Mouse (Mus musculus) CH12.LX (cell line): ENCODE measurements around the gene Rpl10a. TPM values are rescaled to one million over a fixed set of nuclear protein-coding genes. Genes with fewer than 3 reads are reported as not detected.

ENCODE experiments used
- DNase-seq: peaks from one replicate; pipeline ENCODE4 v3.0.0-alpha.2; 2013; ENCODE audit errors: extremely low read depth
- H3K27ac ChIP-seq: 2 replicates; pipeline ENCODE4 v1.5.1; 2012; ENCODE audit warnings: low read depth, mild to moderate bottlenecking, control low read depth, moderate library complexity; ENCODE audit not compliant: insufficient read depth
- H3K27me3 ChIP-seq: replicated peaks from 2 replicates; pipeline ENCODE3; 2012; ENCODE audit warnings: inconsistent platforms
- H3K36me3 ChIP-seq, 2 experiments: replicated peaks in 1 of 2; 2 replicates each; pipeline versions ENCODE3 to v1.6.1; 2012; ENCODE audit warnings: inconsistent platforms in 1 of 2, low read length in 1 of 2, mild to moderate bottlenecking in 1 of 2, mixed read lengths in 1 of 2, moderate library complexity in 1 of 2; ENCODE audit not compliant: control insufficient read depth in 1 of 2, insufficient read depth in 1 of 2
- H3K4me1 ChIP-seq, 2 experiments: 2 replicates each; pipeline ENCODE4 v1.6.1; 2012; ENCODE audit warnings: inconsistent platforms in 1 of 2, moderate library complexity in 1 of 2; ENCODE audit not compliant: insufficient read depth in 2 of 2, control insufficient read depth in 1 of 2
- H3K4me2 ChIP-seq: 2 replicates; pipeline ENCODE4 v1.6.1; 2012; ENCODE audit warnings: low read depth, mild to moderate bottlenecking, control low read depth; ENCODE audit not compliant: poor library complexity, insufficient read depth, severe bottlenecking
- H3K4me3 ChIP-seq, 3 experiments: fragments of 150-350 bp in 1 of 3; sonication (generic) in 1 of 3; replicated peaks in 1 of 3; 2 replicates each; pipeline versions ENCODE3 to v1.5.1; 2011 to 2012; ENCODE audit warnings: low read depth in 2 of 3, low read length in 2 of 3, mild to moderate bottlenecking in 2 of 3, moderate library complexity in 2 of 3, control low read depth in 1 of 3, improper control_type of control experiment in 1 of 3, inconsistent platforms in 1 of 3, mixed read lengths in 1 of 3; ENCODE audit not compliant: poor library complexity in 1 of 3
- H3K79me2 ChIP-seq: replicated peaks from 2 replicates; pipeline ENCODE4 v1.6.1; 2012; ENCODE audit warnings: mild to moderate bottlenecking, moderate library complexity; ENCODE audit not compliant: control insufficient read depth, poor library complexity, insufficient read depth, severe bottlenecking; ENCODE audit errors: extremely low read depth
- H3K9ac ChIP-seq: 2 replicates; pipeline ENCODE4 v1.6.1; 2012; ENCODE audit warnings: low read depth, mild to moderate bottlenecking, control low read depth, moderate library complexity; ENCODE audit not compliant: insufficient read depth
- H3K9me3 ChIP-seq: replicated peaks from 2 replicates; pipeline ENCODE3; 2012; ENCODE audit warnings: low read length, inconsistent platforms, mixed read lengths
- BHLHE40 ChIP-seq: IDR thresholded peaks from 2 replicates; pipeline ENCODE4 v1.6.1; 2011; ENCODE audit warnings: mild to moderate bottlenecking, low read depth, low read length, improper control_type of control experiment
- CHD1 ChIP-seq: IDR thresholded peaks from 2 replicates; pipeline ENCODE4 v1.6.1; 2012; ENCODE audit warnings: low read depth, low read length, improper control_type of control experiment, inconsistent platforms
- CHD2 ChIP-seq: IDR thresholded peaks from 2 replicates; pipeline ENCODE4 v1.6.1; 2011; ENCODE audit warnings: low read length, improper control_type of control experiment
- ELF1 ChIP-seq: IDR thresholded peaks from 2 replicates; pipeline ENCODE4 v1.6.1; 2014; ENCODE audit warnings: low read depth, mild to moderate bottlenecking, inconsistent platforms, low read length, improper control_type of control experiment
- EP300 ChIP-seq: IDR thresholded peaks from 2 replicates; pipeline ENCODE4 v1.6.1; 2011; ENCODE audit warnings: low read length, improper control_type of control experiment
- ETS1 ChIP-seq: conservative IDR thresholded peaks from 2 replicates; pipeline ENCODE4 v1.6.1; 2012; ENCODE audit warnings: low read depth, mild to moderate bottlenecking, inconsistent platforms, low read length, improper control_type of control experiment, moderate library complexity
- GABPA ChIP-seq: IDR thresholded peaks from 2 replicates; pipeline ENCODE4 v1.6.1; 2012; ENCODE audit warnings: low read depth, low read length, improper control_type of control experiment, inconsistent platforms; ENCODE audit not compliant: insufficient replicate concordance
- HCFC1 ChIP-seq: IDR thresholded peaks from 2 replicates; pipeline ENCODE4 v1.6.1; 2012; ENCODE audit warnings: low read depth, mild to moderate bottlenecking, inconsistent platforms, low read length, improper control_type of control experiment
- IRF4 ChIP-seq: IDR thresholded peaks from 2 replicates; pipeline ENCODE4 v1.6.1; 2014; ENCODE audit warnings: low read depth, mild to moderate bottlenecking, inconsistent platforms, low read length, improper control_type of control experiment
- JUN ChIP-seq: IDR thresholded peaks from 2 replicates; pipeline ENCODE4 v1.6.1; 2011; ENCODE audit warnings: low read depth, mild to moderate bottlenecking, low read length, improper control_type of control experiment, moderate library complexity; ENCODE audit not compliant: insufficient read depth
- MAFK ChIP-seq: IDR thresholded peaks from 2 replicates; pipeline ENCODE4 v1.6.1; 2011; ENCODE audit warnings: low read length, improper control_type of control experiment; ENCODE audit not compliant: insufficient replicate concordance
- MAX ChIP-seq: IDR thresholded peaks from 2 replicates; pipeline ENCODE4 v1.6.1; 2011; ENCODE audit warnings: low read length, improper control_type of control experiment
- MEF2A ChIP-seq: IDR thresholded peaks from 2 replicates; pipeline ENCODE4 v1.6.1; 2014; ENCODE audit warnings: low read depth, mild to moderate bottlenecking, inconsistent platforms, low read length, improper control_type of control experiment, borderline replicate concordance
- MXI1 ChIP-seq: IDR thresholded peaks from 2 replicates; pipeline ENCODE4 v1.6.1; 2011; ENCODE audit warnings: mild to moderate bottlenecking, low read depth, low read length, improper control_type of control experiment
- MYC ChIP-seq: IDR thresholded peaks from 2 replicates; pipeline ENCODE4 v1.6.1; 2011; ENCODE audit warnings: low read depth, mild to moderate bottlenecking, improper control_type of control experiment, low read length
- NRF1 ChIP-seq: IDR thresholded peaks from 2 replicates; pipeline ENCODE4 v1.6.1; 2014; ENCODE audit warnings: low read depth, mild to moderate bottlenecking, inconsistent platforms, low read length, improper control_type of control experiment, moderate library complexity
- POLR2A ChIP-seq: IDR thresholded peaks from 2 replicates; pipeline ENCODE4 v1.6.1; 2011; ENCODE audit warnings: low read depth, mild to moderate bottlenecking, improper control_type of control experiment, low read length
- TBP ChIP-seq: conservative IDR thresholded peaks from 2 replicates; pipeline ENCODE4 v1.6.1; 2011; ENCODE audit warnings: low read depth, low read length, improper control_type of control experiment
- TCF12 ChIP-seq: IDR thresholded peaks from 2 replicates; pipeline ENCODE4 v1.6.1; 2014; ENCODE audit warnings: low read depth, mild to moderate bottlenecking, inconsistent platforms, low read length, improper control_type of control experiment
- USF1 ChIP-seq: IDR thresholded peaks from 2 replicates; pipeline ENCODE4 v1.6.1; 2014; ENCODE audit warnings: low read depth, mild to moderate bottlenecking, inconsistent platforms, low read length, improper control_type of control experiment
- ZC3H11A ChIP-seq: IDR thresholded peaks from 2 replicates; pipeline ENCODE4 v1.6.1; 2012; ENCODE audit warnings: low read depth, mild to moderate bottlenecking, inconsistent platforms, low read length, improper control_type of control experiment
- dilution Hi-C: fragments of 300-500 bp; cut with MboI; formaldehyde crosslinking; loops from 2 replicates; pipeline ENCODE4 v1.14.3; 2020; ENCODE audit warnings: low sequenced_read_pairs; ENCODE audit not compliant: extremely low pct_unique_long_range_greater_than_20kb, extremely low pct_ligation_motif_present
- in situ Hi-C: fragments of 300-500 bp; cut with MboI; formaldehyde crosslinking; loops from 3 replicates; pipeline ENCODE4 v1.14.3; 2019; ENCODE audit warnings: low sequenced_read_pairs, low pct_ligation_motif_present, low pct_unique_long_range_greater_than_20kb, mixed read lengths
- polyA plus RNA-seq: library from polyadenylated mRNA; unstranded; fragments of >175 nt; gene quantifications from 2 replicates; pipeline ENCODE4 v1.2.1, GENCODE M21; 2012; ENCODE audit warnings: low read depth; ENCODE audit not compliant: insufficient read length
- total RNA-seq, 2 experiments: library from RNA; depleted of rRNA; stranded (reverse); fragments of 300-350 nt in 1 of 2; fragments of >200 nt in 1 of 2; gene quantifications; 2 replicates each; pipeline ENCODE4 v1.2.3; 2012 to 2014

The Rpl10a gene
- total and polyA plus RNA-seq, 3 experiments = 1,605 to 4,144 (median 3,467) TPM

GRCm38 (mm10) chr17:28369056-28369455 is 40.8 kb downstream of the Rpl10a start:
- H3K9ac ChIP-seq = no peak overlapping the region
- no peaks in the 10 kb centered on the region for H3K79me2 ChIP-seq
- no peak for TF ChIP-seq EP300
- no peak for TF ChIP-seq TCF12
- TF ChIP-seq JUN = no peak
- H3K27ac ChIP-seq = no peak overlapping the region
- H3K9me3 ChIP-seq = no peaks in the 10 kb centered on the region
- DNase-seq = no peak
- H3K4me2 ChIP-seq = no peak overlapping the region
- dilution Hi-C loops = no loop called here
- H3K36me3 ChIP-seq = no peaks in the 10 kb centered on the region
- no peak overlapping the region for H3K4me3 ChIP-seq
- H3K27me3 ChIP-seq = peaks cover 24% of the 10 kb centered on the region
- in situ Hi-C loops = no loop called here
- 0 out of 4 replicates have a peak, but pooled peaks cover 0 to 5% of the 10 kb centered on the region in 2 experiments for H3K4me1 ChIP-seq

GRCm38 (mm10) chr17:28371286-28371685 is 43.0 kb downstream of the Rpl10a start:
- DNase-seq = no peak
- in situ Hi-C loops (loop anchor here (10.0 kb wide), 1 partner anchor 164 kb away; the partner anchor contains the start of gene Armc12), dilution Hi-C loops (no loop called here)
- H3K36me3 ChIP-seq = no peaks in the 10 kb centered on the region
- H3K27ac ChIP-seq = no peak overlapping the region
- H3K4me2 ChIP-seq = no peak overlapping the region
- H3K9ac ChIP-seq = no peak overlapping the region
- no peaks in the 10 kb centered on the region for H3K9me3 ChIP-seq
- no peaks in the 10 kb centered on the region for H3K79me2 ChIP-seq
- H3K27me3 ChIP-seq = peaks cover 16% of the 10 kb centered on the region
- no peak overlapping the region for H3K4me3 ChIP-seq
- peaks cover 4 to 5% of the 10 kb centered on the region in 2 experiments; a peak in 1 of 4 replicates for H3K4me1 ChIP-seq
- TF ChIP-seq HCFC1 = no peak
- TF ChIP-seq MAFK = no peak
- TF ChIP-seq USF1 = no peak
- TF ChIP-seq TCF12 = no peak
- no peak for TF ChIP-seq NRF1
- no peak for TF ChIP-seq JUN
- no peak for TF ChIP-seq MXI1
- no peak for TF ChIP-seq POLR2A
- TF ChIP-seq ELF1 = no peak
- no peak for TF ChIP-seq TBP
- no peak for TF ChIP-seq ETS1
- no peak for TF ChIP-seq CHD1
- no peak for TF ChIP-seq CHD2
- TF ChIP-seq IRF4 = no peak
- no peak for TF ChIP-seq ZC3H11A
- no peak for TF ChIP-seq MAX
- no peak for TF ChIP-seq GABPA
- no peak for TF ChIP-seq MYC
- TF ChIP-seq BHLHE40 = no peak
- TF ChIP-seq MEF2A = no peak
